Mouse (Mus musculus) mouse embryonic stem cell (cell line): ENCODE measurements at regions not wholly inside any gene's neighbourhood (a gene's known extent, or its start where the extent isn't known, plus 50 kb on each side); places are given as distances from the start of the nearest gene placed in this dataset.

Experiments
- in situ Hi-C, 2 experiments: fragments of 300-500 bp; cut with MboI; formaldehyde crosslinking; loops; 1 replicate in 1 of 2; 3 replicates in 1 of 2; pipeline ENCODE4 v1.14.3; 2019 to 2020; ENCODE audit warnings: low sequenced_read_pairs in 2 of 2, low pct_unique_long_range_greater_than_20kb in 1 of 2, mixed read lengths in 1 of 2; ENCODE audit not compliant: unreplicated experiment in 1 of 2

DNA sequence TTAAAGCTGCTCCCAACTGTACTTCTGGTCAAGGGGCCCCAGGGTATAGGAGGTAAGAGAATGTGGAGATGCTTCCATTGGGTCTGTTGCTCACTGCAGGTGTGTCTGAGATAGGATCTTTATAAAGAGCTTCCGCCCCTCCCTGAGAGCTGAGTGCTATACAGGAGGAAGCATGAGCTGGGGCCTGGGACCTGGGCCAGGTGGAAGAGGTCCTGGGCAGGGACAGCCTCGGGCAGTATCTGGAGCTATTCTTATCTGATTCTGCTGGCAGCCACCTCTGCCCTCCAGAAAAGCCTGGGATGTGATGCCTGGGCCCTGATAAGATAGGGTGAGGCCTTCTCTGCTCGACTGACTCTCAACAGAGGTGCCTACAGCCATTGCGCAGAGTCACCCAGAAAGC lies 203.3 kb downstream of the Opa1 start:
- in situ Hi-C loops = no loop called here

DNA sequence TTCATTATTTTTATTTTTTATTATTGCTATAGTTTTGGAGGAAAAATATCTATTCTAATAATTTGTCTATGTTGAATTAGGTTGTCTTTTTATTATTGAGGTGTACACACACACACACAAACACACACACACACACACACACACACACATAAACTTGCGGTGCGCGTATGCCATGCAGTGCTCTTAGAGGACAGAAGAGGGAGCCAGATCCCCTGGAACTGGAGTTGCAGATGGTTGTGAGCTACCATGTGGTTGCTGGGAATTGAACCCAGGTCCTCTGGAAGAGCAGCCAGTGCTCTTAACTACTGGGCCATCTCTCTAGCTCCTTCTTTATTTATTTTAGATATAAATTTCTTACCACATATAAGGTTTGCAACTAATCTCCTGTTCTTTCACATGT lies 206.0 kb downstream of the Opa1 start:
- in situ Hi-C loops = no loop called here

DNA sequence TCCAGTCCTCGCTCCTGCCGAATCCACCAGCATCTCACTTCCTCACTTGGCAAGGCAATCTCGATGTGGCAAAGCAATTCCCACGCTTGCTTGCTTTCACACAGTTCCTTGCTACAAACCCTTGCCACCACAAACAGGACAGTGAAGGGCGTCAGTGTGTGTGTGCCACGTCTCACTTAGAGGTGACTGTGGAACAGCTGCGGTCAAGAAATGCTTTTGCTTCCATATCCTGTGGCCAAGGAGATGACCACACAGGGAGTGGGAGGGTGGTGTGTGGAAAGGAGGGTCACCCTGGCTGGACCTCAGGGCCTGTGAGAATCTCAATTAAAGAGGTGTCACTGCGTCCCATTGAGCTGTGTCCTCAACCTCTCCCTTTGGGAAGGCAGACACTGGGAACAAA lies 207.4 kb downstream of the Opa1 start:
- in situ Hi-C loops = no loop called here

DNA sequence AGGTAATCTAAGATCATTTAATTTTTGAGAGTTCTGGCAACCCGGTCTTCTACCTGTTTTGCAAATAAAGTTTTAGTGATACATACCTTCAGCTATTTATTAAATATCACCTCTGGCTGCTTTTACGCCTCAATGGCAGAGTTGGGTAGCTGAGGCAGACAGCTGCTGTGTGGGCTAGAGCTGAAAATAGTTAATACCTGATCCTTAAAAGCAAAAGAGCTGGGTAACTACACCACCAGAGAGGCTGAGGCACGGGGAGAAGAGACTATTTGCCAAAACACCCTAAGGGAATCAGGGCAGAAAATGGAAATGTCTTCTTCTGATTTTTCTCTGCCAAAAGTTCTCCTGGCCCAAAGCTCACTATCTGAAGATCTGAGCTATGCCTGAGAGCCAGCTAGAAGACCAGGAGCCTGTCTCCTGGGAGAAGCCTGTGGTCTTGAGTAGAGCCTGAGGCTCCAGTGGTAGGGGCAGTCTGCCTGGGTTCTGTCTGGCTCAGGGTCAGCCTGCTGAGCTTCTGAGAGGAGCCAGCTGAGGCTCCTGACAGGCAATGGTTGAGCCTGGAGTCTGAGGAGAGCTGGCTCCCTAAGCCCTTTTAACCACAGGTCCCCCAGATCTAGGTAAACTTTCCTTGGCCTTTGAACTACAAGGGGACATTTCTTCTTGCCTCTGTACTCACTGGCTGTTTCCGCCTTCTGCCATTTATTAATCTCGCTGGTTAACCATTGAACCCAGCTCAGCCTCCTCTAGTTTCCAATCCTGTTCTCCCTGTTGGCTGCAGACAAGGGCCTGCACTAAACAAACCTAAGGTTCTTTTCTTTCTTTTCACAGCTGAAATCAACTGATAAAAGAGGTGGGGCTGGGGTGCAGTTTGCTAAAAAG lies 208.7 kb downstream of the Opa1 start:
- in situ Hi-C loops = no loop called here

DNA sequence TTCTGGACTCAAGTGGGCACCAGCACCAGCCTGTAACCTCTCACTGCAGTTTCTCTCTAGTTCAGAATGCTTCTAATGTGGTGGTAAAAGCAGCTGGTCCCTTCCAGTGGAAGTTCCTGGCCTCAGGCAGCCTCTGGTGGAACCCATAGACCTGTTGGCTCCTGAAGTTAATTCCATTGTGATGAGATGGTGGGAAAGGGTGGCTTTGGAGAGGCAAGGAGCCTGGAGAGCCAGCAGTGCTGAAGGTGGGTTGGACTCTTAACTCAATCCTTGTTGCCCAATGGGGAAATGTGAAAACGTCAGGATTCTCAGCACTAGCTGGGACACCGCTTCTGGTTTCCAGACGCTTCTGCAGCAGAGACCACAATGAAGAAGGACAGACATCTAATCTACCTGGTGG lies 210.9 kb downstream of the Opa1 start:
- in situ Hi-C loops = no loop called here

DNA sequence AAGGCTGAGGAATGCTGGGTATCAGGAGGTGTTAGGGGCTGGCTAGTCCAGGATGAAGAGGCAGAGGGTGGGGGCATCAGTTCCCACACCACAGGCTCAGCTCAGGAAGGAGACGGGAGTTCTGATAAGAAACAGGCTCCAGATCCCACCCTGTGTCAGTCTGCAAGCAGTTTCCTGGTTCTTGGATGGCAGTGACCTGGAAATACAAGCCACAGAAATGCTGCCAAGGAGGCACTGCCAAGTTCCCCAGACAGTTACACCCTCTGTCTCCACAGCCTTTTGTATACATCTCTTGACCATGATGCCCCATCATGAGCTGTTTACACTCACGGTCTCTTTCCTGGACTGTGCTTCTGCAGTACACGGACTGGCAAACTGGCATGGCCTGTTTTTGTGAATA lies 220.1 kb downstream of the Opa1 start:
- in situ Hi-C loops = no loop called here

DNA sequence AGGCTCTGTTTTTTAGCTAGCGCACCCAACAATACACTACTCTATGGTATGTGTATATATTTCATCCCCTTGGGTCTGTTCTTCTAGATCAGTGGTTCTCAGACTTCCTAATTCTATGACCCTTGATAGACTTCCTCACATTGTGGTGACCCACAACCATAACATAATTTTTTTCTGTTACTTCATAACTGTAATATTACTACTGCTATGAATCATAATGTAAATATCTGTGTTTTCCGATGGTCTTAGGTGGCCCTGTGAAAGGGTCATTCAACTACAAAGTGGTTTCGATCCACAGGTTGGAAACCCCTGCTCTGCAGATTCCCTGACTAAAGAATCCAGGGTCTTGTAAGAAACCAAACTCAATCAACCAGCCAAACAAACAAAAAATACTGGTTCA lies 220.8 kb downstream of the Opa1 start:
- in situ Hi-C loops = no loop called here

DNA sequence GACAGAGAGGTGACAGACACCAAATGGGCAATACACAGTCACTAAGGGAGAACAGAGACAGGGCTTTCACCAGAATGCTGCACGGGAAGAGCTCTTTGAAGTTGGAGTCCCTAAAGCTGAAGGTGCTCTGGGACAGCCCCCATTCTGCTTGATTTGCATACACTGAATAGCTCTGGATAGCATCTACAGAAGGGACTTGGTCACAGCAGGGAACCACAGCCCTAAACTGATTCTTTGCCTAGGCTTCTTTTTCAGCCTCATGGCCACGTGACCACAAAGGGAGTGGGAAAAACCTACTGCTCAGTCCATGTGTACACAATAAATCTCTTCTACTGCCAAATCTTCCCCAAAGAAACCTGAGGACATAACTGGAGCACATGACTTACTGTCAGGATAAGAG lies 221.3 kb downstream of the Opa1 start:
- in situ Hi-C loops = no loop called here

DNA sequence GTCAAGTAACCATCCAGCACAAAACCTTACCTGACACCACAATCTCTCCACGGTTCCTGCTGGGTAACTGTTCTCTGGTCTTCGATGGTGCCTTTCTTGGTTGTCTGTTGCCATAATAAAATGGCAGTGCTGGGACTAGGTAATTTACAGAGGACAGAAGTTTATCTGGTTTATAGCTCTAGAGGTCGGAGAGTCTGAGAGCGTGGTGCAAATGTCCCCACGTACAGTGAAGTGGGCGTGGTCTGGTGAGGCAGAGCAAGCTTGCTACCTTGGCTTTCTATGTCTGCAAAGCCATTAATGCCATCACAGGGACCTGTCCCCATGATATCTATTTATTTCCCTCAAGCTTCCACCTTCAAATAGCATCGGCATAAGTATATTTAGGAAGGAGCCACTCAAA lies 223.0 kb downstream of the Opa1 start:
- in situ Hi-C loops = no loop called here

DNA sequence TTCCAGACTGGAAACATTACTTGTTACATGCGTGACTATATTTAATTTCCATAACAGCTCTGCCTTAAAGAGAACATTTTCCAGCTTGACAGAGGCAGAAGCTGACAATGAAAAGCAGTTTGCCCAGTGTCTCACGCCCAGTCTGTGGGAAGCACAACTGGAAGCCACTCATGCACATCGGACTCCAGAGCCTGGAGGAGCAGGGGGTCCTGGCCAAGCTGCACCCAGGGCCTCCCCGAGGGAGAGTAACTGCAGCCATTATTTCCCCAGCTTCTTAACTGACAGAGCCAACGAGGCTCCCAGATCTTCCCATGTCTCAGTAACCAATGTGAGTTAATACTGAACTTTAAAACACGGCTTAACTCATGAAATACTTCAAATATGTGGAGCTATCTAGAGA lies 223.5 kb downstream of the Opa1 start:
- in situ Hi-C loops = no loop called here

DNA sequence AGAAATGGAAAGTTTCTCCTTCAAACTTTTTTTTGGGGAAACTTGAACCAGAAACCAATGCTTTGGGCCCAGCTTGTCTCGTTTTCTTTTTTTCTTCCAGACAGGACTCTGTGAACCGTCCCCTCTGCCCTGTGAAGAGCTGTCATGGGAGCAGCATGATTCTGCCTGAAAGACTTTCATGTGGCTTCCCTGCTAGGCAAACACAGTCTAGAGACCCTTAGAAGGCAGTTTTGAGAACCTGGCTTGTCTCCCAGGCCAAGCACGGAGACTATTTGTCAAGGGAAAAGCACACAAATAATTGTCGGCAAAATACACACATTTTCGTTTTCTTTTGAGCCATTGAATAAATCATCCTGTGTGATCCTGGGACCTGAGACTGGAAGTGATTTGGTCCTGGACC lies 228.7 kb downstream of the Opa1 start:
- in situ Hi-C loops = no loop called here

DNA sequence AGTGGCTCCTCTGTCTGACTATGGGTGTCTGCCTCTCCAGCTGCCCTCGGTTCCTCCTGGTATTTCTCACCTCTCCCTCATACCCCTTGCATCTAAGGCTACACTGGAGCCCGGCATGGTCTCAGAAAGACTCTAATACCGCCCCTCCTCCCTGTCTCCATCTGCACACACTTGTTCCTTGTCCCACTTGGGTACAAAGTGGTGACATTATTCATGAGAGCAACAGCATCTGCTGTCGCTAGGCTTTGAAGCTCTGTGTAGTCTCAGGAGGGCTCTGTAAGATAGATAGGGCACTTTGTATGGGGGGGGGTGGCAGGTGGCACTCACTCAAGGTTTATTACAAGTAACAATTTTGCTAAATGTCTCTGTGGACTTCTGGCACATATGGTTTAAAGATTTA lies 229.7 kb downstream of the Opa1 start:
- in situ Hi-C loops = no loop called here

DNA sequence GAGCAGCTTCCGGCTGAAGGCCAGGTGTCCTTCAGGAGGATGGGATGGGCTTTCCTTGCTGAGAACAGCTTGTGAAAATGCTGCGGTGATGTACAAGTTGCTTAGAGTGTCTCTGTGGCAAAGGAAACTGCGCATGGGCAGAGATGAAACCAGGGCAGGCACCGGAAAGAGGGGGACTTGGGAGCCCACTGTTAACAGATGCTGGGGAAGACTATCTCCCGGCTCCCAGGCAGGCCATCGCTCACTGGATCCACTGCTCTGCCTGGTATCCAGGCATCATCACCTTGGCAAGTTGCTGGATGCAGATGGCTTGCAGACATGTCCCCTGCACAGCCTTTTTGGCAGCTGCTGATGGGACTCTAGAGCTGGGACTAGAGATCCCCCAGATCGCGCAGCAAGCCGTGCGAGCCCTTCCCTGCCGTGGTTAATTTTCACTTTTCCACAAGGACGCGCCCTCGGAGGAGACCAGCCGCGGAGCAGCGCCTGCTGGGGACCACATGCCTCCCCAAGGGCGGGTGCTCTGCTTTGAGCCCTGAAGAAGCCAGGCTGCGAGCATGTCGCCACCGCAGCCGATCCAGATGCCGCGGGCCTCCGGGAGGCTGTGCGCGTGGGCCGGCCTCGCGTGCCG lies 234.4 kb downstream of the Opa1 start:
- in situ Hi-C loops = no loop called here

DNA sequence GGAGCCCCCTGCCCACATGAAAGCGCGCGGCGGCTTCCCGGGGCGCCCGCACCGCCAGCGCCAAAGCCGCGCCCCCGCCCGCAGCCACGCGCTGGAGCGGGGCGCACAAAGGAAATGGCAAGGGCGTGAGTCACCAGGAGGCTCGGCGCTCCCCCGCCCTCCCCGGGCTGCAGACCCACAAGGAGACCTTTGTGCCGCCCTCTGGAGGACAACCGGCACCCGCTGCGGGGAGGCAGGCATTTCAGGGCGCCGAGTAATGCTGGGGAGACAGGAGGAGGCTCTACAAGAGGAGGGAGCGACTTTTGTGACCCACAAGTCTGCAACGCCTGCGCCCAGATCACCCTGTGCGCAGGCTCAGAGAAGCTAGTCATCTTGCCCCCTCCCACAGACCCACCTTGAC lies 234.9 kb downstream of the Opa1 start:
- in situ Hi-C loops = no loop called here

DNA sequence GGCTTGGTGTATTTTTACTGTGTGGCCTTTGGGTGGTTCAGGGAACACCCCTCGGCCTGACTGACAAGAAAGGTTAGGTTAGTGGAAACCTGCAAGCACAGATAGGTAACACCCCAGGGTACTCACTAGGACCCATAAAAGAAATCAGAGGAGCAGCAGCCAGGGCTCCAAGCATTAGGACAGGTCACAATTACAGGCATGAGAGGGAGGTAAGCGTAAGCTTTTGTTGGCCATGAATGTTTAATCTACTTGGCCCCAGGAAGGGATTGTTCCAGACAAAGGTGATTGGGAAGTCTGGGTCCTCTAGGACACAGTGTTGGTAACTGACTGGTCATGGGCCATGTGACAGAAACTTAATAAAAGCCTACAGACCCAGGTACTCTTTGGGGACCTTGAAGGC lies 235.5 kb downstream of the Opa1 start:
- in situ Hi-C loops = no loop called here

DNA sequence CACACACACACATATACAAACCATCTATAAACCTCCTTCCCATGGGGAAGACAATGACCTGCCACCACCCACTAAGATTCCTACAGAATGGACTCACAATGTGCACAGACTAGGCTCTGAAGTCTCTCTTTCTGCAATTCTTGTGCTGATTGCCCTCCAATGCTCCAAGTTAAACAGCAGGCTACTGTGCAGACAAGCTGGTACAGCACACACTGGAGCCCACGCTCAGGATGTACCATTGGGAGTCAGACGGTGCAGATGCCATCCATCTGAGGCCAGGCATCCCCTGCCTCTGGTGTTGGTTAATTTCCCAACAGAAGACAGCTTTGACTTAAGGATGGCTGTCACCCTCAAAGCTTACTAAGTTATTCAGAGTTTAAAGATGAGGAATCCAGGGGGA lies 236.1 kb downstream of the Opa1 start:
- in situ Hi-C loops = no loop called here

DNA sequence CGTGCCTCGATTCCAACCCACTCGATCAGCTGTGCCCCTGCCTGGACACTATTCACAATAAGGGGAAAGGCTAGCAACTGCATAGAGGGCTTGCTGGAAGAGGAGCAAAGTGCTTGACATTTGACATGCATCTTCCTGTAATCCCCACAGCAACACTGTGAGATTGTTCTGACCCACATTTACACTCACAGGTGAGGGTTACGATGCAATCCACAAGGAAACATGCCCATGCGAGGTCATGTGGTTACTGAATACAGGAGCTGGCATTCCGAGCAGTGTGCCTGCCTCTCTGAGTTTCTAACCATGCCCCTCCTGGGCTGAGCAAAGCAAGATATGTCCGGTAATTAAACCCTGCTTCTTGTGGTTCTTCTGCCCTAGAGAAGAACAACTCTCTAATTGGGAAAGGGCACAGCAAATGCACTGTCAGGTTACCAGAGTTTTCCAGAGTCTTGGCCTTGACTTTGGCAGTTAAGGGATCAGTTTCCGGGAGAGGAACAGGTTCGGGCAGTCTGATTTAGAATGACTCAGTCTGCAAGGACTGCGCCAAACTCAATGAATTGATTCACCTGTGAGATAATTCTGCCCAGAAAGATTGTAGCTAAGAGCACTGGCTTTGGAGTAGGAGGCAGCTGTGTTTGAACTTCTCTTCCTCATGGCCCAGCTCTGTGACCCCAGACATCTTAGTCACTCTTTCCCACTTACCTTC lies 236.7 kb downstream of the Opa1 start:
- in situ Hi-C loops = no loop called here

DNA sequence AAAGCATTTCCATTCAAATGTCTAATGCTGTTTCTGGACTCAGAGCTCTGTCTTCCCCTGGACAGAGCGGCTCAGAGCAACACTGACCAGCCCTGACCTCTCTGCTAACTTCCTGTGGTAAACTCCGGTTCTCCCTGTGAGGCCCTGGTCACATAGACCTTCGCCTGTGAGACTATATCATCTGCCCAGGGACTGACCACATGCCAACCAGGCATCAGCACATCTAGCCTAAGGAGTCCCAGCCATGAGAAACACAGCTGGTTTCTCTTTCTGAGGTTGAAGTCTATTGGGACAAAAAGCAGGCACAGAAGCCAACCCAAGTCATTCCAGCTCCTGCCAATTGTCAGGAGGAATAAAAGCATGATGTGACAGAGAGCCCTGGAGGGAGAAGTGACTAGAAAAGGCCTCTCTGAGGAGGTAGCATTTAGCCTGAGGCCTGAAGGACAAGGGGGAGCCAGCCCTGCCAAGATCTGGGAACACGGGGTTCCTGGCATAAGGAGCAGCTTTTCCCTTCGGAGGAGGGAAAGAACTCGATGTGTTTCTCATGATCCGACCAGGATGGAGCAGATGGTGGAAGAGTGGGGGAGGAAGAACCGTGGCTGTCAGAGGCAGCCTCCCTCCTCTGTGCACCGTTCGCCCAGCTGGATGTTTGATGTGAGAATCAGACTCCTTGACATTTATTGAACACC lies 237.7 kb downstream of the Opa1 start:
- in situ Hi-C loops = no loop called here

DNA sequence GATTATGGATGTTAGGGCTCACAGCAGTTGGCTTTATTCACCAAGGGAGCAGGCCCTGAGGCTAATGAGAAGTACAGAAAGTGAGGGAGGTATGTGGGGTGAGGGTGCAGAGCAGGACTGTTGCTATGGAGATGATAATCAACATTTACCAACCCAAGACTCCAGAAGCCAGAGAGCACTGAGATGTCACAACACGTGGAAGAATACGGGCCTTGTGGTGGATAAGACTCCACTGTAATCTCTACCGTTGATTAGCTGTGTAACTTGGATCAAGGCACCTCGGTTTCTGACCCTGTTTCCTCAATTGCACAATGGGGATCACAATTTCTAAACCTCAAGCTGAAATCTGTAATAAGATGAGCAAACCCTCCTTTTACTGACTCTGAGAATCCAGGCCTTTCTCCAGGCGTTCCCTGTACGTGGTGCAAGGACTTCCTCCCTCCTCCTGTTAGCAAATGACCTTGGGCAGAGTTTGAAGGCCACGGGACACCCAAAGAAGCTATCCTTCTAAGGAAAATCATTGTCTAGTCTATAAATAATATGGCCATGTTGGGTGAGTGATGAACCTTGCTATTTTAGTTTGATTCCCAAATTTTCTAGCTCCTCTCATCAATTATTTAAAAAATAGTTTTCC lies 239.8 kb downstream of the Opa1 start:
- in situ Hi-C loops = no loop called here
